Mouse (Mus musculus) urinary bladder, postnatal 36 days (tissue): ENCODE results near the gene Ankle1.

ENCODE experiments used
- DNase-seq, 2 experiments: peaks; one replicate each; pipeline ENCODE4 v3.0.0; 2022; ENCODE audit warnings: low spot score in 2 of 2, mixed read lengths in 1 of 2

Gene Ankle1

GRCm38 (mm10) chr8:71405401-71406098, at the start of gene Ankle1:
Gene Ankle1, plus strand, starts transcription at chr8:71406010.
- peak; percentile 98 for DNase-seq

DNA sequence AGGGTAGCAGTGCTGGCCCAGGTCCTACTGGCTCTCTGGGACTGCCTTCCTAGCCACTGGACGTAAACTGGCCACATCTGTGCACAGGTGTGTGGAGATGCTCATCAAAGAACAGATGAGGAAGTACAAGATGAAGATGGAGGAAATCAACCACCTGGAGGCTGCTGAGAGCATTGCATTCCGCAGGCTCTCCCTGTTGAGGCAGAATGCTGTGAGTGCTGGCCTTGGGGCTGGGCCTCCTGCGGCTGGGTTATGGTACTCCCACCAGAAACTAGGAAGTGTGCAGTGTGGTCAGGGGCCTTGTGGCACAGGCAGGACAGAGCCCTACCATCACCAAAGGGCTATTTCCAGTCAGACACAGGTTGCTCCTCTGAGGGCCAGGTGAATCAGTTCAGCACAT, 47.8 kb upstream of the Ankle1 start:
- DNase-seq, result no peak

- DNase-seq, result peak; percentile 90 to 92
Measured at GRCm38 (mm10) chr8:71366771-71367528, 38.9 kb upstream of the Ankle1 start, which contains the start of gene Use1. Gene Use1, plus strand, starts transcription at chr8:71366848.

DNA sequence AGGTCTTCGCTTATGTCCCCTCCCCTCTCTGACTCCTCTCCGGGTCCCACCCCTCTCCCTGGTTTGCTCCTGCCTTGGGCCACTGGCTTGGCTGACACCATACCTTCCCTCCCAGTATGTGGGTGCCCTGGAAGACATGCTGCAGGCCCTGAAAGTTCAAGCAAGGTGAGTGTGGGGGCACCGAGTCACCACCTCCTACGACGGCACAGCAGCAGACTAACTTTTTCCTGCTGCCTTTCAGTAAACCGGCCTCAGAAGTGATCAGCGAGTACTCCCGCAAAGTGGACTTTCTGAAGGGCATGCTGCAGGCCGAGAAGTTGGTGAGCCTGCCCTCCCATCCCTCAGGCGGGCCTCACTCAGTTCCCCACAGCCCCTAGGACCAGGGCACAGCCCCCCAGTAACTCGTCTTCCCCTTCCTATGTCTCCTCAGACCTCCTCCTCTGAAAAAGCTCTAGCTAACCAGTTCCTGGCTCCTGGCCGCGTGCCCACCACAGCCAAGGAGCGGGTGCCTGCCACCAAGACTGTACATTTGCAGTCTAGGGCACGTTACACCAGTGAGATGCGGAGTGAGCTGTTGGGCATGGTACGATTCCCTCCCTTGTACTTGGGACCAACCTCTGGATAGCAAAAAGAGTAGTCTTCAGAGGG, 38.2 kb upstream of the Ankle1 start:
- no peak for DNase-seq

- DNase-seq, result no peak
Measured at GRCm38 (mm10) chr8:71368366-71368765, 37.4 kb upstream of the Ankle1 start.

GRCm38 (mm10) chr8:71369040-71369718, 36.6 kb upstream of the Ankle1 start:
- DNase-seq, result no peak

GRCm38 (mm10) chr8:71370711-71371235, 35.0 kb upstream of the Ankle1 start:
- DNase-seq, result no peak

DNA sequence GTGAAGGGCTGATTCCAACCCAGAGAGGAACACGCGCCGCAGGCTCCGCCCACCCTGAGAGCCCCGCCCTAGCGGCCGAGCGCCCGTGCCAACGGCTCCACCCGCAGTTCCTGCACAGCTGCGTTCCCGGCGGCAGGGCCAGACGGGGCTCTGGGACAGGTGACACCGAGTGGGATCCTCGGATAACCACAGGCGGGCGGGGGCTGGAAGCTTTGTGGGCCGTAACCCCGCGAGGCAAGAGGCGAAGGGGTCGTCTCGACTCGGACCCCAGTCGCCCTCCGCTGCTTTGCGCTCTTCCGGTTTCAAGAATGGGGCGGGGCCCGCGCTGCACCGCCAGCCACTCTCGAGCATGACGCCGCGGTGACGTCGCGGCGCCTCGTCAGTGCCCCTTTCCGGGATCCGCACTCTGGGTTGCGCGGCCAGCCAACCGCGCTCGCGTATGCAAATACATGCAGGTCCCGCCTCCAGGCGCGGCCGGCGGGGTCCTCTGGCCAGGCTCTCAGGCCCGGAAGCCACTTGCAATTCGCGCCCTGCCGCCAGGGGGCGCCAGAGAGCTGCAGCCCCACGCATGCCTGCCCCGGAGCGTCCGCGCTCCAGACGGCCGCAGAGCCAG, 34.5 kb upstream of the Ankle1 start, which contains the start of gene Ocel1:
TSS of gene Ocel1 (plus strand) at position 63 of the 613 bp plus-strand sequence.
- peak; percentile 97 to 98 for DNase-seq

- DNase-seq, result no peak
Measured at GRCm38 (mm10) chr8:71372427-71372826, 33.4 kb upstream of the Ankle1 start.

GRCm38 (mm10) chr8:71373000-71373399, 32.8 kb upstream of the Ankle1 start:
- DNase-seq, result no peak

GRCm38 (mm10) chr8:71374616-71375206, 31.1 kb upstream of the Ankle1 start:
- DNase-seq, result no peak

DNA sequence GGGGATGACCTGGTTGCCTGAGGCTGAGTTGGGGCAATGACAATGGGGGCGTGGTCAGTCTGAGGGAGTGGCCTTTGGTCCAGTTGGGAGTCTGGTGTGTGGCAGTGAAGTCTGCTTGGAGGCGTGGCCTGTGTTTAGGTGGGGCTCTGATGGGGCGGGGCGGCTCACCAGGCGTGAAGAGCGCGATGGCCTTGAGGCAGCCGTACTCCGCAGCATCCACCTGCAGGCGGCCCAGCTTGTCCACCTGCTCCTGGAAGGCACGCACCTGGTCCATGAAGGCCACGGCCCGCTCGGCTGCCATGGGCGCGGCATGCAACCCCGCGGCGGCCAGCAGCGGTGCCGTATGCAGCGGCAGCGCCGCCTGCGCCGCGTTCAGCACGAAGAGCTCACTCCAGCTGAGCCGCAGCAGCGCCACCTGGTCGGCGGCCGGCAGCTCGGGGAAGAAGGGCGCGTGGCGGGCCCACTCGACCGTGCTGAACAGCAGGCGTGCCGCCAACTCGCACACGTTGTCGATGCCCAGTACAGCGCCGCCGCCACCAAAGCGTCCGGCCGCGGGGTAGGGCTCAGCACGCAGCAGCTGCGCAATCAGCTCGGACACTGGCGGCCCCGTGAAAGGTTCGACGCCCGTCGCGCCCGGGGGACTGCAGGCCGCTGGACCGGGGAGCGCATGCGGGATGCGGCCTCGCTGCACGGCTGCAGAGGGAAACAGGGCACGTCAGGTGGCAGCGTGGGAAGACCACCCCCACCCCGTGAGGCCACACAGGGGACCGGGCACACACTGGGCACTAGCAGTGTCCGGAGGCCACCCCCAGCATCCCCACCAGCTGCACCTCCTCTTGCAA, 30.0 kb upstream of the Ankle1 start:
- DNase-seq, result peak; percentile 57 to 76

GRCm38 (mm10) chr8:71376423-71377030, 29.3 kb upstream of the Ankle1 start:
- DNase-seq, result no peak

DNA sequence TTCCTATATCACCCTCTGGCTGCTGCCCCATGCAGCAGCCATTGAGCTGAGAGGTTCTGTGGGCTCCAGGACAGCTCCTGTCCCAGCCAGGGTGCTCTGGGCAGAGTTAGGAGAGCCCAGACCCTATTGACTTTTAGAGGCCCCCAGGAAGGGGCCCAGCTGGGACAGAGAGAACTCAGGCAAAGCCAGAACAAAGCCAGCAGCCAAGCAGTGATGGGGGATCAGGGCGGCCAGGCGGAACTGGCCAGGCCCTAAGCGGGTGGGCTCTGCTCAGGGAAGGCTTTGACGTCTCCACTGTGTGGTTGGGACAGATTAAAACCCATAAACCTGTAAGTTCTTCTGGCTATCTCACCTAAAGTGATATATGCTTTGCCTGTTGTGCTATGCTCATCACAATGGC, 26.8 kb upstream of the Ankle1 start:
- no peak for DNase-seq

GRCm38 (mm10) chr8:71379512-71380075, 26.2 kb upstream of the Ankle1 start:
- DNase-seq, result no peak

GRCm38 (mm10) chr8:71380178-71381171, 25.3 kb upstream of the Ankle1 start:
- DNase-seq, result no peak

DNA sequence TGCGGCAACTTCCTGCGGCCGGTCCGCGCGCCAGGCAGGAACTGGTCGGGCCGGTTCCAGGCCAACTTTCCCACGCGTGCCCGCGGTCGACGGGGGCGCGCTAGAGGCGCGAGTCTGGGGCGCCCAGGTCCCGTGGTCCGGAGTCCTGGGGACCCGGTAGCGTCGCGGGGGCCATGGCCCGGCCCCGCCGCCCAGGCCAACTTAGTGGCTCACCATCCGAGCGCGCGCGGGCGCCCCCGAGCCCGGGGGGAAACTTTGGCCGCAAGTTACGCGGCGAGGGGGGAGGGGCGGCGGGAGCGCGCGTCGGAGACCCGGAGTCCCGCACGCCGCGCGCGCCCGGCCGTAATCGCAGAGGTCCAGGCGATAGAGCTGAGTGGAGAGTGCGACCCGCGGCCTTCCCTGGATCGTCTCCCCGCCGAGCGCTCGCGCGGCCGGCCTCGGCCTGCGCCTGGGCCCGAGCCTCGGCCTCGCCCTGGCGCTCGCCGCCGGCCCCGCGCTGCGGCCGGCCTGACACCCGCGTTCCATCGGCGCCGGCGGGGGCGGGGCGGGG, 24.3 kb upstream of the Ankle1 start, which contains the start of gene Nr2f6:
TSS of gene Nr2f6 (minus strand) at position 540 of the 550 bp plus-strand sequence.
- DNase-seq, result peak; percentile 78 to 79
